Mouse (Mus musculus): Measurements from ENCODE around the gene Folr2.

Gene Folr2

DNA sequence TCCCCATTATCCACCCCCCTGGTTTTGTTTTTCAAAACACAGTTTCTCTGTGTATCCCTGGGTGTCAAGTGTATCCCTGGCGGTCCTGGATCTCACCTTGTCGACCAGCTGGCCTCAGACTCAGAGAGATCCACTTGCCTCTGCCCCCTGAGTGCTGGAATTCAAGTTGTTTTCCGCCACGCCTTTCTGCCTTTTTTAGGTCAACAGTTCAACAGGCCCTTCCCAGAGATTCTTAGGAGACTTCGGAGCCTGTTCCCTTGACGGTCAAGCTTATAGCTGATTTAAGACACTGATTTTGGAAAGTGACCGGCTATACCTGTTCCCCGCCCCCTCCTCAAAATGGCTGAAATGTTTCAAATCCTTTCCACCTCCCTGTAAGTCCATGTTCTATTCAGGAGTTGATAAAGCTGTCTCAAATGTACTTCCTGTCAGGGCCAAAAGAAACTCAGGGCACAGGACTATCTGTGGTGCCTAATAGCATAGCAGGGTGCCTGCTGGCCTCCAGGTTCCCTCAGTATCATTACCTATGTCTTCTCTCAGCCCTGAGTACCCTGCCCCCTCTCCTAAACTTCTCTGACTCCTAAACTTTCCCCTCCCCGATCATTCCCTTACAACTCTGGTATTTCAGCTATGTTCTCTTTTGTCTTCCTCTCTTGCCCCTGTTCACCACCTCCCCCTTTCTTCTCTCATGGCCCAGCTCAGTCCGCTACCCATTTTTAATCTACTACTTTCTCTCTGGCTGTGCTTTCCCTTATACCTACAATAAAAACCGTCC lies 9.7 kb upstream of the Folr2 start:
- no peak for DNase-seq (ENCODE audit: low read depth)

DNA sequence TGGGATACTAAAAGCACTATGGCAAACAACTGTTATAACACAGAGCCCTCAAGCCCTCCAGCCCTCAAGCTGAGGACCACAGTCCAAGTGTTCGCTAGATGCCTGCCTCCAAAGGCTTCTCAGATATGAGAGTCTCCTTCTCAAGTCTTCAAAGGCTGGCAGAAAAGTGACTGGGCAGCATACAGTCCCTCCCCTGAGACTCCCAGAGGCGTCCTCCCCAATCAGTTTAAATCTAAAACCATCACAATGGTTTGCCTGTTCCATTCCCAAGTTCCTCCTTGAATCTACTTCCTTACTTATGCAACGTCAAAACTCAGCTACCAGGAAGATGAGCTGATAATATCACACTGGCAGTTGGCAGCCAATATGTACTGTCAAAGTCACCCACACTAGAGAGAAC lies 6.4 kb upstream of the Folr2 start, which contains the start of gene Anapc15:
Gene Anapc15, plus strand, starts transcription at position 301 of the 400 bp plus-strand sequence.
- DNase-seq (ENCODE audit: low read depth), result no peak

DNA sequence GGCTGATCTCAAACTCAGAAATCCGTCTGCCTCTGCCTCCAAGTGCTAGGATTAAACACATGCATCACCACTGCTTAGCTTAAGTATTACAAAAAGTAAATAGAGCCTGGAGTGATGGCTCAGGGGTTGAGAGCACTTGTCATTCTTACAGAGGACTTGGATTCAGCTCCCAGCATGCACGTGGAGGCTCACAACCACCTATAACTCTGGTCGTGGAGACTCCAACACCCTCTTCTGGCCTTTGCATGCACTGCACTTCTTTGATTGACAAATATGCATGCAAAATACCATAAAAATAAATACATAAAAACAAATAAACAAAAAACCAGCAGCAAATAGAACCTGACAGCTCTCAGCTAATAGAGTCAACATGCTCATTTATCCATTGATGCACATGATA lies 5.3 kb upstream of the Folr2 start:
- no peak for DNase-seq (ENCODE audit: low read depth)

DNA sequence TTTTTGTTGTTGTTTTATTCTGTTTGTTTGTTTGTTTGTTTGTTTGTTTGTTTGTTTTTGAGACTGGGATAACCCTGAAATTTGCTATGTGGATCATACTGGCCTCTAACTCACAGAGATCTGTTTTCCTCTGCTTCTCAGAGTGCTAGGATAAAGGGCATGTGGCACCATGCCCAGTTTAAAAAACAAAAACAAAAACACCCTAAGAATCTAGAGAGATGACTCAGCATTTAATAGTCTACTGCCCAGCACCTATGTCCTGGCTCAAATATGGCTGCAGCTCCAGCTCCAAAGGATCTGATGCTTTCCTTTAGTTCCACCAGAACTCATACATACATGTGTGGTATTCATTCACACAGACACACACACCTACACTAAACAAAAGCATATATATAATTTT lies 4.0 kb upstream of the Folr2 start:
- DNase-seq (ENCODE audit: low read depth), result no peak

DNA sequence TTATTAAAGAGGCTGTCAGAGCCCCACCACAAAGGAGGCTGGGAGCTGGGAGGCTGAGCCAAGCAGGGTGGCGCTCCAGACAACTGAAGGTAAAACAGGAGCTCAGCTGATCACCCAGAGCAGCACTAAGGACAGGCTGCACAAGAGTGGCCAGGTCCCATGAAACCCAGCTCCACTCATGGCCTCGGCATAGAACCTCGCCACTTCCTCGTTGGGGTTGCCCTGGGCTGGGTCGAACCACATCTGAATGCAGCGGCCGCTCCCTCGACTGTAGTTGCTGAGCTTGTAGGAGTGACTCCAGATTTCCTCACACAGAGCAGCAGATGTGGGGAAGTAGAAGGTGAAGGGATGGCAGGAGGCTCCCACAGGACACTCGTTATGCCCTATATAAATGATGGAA lies 1.4 kb upstream of the Folr2 start:
- DNase-seq (ENCODE audit: low read depth), result no peak

DNA sequence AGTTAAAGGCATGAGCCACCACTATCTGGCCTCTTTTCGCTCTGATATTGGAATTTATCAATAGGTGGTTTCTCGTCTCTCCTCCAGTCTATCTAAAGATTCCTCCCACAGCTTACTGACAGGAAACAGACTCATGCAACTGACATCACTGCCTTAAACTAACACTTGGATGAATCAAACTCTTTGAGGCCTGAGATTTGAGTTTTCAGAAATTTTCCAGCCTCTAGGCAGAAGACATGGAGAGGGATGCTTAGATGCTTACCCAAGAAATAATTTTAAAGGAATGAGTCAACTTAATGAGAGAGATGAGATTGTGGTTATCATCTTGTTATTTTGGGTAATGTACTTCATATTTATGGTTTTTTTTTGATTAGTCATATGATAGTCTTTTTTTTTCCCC lies 3.2 kb downstream of the Folr2 start:
- DNase-seq (ENCODE audit: low read depth), result no peak

DNA sequence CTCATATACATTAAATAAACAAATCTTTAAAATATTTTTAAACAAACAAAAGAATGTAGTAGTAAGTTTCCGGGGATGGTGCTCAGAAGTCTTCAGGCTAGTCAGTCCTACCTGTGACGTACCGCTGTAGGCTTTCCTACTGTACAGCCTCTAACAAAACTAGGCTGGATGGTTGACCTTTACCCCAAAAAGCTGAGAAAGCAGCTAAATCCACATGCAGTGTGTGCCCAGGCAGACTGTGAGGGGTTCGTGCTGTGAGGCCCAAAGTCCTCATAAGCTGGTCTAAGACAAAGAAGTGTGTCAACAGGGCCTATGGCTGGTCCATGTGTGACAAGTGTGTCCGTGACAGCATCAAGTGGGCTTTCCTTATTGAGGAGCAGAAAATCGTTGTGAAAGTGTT lies 4.1 kb downstream of the Folr2 start:
- DNase-seq (ENCODE audit: low read depth), result no peak

DNA sequence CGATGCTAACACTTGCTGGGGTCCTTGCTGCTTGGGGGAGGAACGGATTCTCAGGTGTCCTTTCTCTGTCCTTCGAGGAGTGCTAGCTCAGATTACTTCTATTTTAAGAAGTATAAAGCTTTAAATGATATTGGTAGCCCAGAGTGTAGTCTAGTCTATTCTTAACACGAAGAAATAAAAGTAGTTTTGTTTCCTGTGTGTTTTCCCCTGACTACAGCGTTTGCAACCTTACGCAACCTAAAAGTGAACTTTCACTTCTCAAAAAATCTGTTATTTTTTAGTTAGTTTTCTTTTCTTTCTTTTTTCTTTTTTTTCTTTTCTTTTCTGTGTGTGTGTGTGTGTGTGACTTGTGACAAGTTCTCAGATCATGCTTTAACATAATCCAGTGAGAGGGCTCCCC lies 5.3 kb downstream of the Folr2 start:
- DNase-seq (ENCODE audit: low read depth), result no peak

DNA sequence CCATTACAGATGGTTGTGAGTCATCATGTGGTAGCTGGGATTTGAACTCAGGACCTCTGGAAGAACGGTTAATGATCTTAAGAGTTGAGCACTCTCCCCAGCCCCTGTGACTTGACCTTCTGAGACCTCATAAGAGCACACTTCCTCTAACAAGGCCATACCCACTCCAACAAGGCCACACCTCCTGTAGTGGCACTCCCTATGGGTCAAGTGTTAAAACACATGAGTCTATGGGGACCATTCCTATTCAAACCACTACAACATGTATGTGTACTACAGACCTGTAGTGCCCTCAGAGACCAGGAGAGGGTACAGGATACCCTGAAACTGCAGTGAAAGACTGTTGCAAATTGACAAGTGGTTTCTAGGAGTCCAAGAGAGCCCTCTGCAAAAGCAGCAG lies 9.1 kb downstream of the Folr2 start:
- DNase-seq (ENCODE audit: low read depth), result no peak

DNA sequence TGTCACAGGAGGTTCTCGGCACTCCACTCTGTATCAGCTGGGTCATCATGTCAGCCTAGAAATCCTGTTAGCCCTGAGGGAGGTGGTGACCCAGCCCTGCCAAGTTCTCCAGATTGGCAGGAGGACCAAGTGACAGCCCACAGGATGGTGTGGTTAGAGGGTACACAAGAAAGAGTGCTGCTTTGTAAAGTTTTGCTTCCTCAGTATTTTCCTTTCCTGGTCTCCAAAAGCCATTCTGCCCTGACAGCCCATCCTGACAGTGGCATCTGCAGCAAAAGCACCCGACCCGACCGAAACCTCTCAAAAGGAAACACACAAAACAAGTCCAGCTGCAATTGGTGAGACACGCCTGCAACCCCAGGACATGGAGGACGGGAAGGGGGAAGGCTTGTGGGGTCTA lies 12.8 kb downstream of the Folr2 start:
- DNase-seq (ENCODE audit: low read depth), result no peak

DNA sequence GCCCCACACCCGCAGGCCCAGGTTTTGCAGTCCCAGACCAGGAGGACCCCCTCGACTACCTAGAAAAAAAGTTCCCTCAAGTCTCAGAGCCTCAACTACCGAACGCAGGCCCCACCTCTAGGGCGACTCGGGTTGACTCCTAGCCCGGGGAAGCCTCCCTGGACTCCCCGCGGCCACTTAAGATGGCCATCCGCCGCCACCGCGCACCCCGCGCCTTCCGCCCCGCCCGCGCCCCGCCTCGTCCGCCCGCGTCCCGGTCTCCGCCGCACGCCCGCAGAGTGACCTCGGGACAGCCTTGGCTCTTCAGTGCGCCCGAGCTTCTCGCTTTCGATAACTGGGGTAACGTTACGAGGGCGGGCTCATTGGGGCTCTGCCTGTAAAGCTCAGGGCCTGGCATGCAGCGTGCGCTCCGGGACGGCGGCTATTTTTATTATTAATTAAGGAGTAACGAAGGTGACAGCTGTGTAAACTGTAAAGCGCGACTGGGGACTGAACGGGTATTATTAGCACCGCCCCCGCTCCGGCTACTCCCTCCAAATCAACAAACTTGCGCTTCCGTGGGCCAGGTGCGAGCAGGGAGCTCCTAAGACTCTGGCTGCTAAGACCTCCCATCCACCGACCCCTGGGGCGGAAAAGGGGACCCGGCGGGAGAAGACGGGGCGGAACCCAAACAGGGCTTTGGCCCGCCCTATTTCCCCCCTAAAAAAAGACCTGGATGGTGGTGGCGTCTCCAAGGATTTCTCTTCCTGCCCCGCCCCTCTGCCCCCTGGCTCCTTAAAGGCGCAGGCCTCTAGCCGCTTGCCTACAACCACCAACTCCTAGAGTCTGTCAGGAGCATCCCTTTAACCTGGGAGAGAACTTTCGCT lies 19.2 kb downstream of the Folr2 start, which contains the start of gene Inppl1:
Gene Inppl1, minus strand, starts transcription at position 624 of the 866 bp plus-strand sequence.
- DNase-seq (ENCODE audit: low read depth), result no peak

DNA sequence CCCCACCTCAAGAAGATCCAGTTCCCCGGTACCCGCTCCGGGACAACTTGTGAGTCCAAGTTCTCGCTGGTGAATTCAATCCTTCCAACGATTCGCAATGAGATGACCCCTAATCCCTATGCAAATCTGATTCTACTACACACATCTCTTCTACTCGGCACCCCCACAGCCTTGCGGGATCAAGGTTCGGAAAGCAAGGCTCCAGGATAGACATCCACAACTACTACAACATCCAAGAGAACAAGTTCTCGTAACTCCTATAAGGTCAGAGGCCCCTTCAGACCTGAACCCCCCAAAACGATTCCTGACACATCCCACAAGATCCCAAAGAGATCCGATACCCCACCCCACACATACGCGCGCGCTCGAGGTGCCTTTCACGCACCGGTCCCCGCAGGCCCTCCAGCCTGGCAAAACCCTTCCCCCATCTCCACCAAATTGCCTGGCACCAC lies 19.8 kb downstream of the Folr2 start:
- no peak for DNase-seq (ENCODE audit: low read depth)

DNA sequence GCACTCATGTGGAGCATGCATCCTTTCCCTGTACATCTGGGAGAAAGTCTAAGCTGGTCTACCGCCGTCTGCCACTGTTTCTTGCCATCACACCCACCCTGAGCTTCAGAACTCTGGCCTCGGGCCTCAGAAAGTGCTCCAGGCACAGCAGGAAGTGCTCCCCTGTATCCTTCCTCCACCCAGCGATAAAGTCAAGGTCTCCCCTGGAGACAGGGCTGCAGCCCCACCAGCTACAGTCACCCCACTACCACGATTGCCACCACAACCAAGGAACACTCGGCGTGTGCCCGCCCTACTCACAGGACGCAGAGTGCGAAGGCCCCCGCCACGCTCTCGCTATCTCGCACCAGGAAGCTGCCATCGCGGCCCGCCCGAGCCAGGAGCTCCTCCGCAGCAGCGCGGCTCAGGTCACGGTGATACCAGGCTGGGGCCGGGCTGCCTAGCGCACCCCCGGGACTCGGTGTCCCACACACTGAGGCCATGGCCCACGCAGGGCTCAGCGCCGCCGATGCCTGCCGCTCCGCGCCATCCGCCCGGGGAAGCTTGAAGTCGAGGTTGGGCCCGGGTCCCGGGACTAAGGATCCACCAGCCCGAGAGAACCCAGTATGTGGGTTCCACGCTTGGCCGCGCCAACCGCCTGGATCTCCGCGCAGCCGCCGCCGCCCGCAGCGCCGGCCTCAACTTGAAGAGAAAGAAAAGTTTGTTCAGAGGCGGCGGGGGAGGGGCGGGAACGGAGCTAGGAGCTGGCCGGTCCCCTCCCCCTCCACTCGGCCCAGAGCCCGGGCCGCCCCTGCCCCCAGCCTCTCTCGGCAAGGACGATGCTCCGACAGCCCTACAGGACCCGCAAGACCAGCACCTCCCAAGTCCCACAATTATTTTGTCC lies 20.5 kb downstream of the Folr2 start:
- no peak for DNase-seq (ENCODE audit: low read depth)

DNA sequence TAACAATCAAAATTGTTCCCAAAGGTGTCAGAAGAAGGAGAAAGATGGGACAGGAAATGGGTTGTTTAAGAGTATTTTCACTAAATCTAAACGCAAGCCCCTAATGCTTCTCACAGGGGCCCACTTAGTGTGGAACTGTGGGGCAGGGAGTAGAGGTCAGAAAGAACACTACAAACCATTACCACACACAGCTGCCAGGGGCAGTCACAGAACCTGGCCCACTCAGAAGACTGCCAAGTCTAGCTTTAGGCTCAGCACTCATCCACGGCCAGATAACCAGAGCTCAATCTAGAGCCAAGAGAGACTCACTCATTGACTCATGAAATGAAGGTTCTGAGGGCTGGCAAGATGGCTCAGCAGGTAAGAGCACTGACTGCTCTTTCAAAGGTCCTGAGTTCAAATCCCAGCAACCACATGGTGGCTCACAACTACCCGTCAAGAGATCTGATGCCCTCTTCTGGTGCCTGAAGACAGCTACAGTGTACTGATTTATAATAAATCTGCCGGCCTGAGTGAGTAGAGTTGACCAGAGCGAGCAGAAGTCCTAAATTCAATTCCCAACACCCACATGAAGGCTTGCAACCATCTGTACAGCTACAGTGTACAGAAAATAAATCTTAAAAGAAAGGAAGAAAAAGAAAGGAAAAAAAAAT lies 21.4 kb downstream of the Folr2 start:
- no peak for DNase-seq (ENCODE audit: low read depth)

DNA sequence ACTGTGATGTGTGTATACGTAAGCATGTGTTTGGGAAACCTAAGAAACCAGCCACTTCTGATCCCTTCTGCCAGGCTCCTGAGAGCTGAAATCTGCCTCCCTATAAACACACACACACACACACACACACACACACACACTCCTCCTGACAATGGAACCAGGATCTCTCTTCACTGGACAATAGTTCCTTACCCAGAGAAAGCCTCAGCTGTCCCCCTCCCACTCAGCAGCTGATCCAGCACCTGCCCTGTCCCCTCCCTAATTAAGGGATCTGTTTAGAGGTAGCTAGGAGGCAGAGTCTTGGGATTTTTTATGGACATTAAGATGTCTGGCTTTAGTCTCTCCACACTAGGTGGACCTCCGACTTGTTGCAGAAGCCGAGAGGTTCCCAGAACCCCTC lies 22.1 kb downstream of the Folr2 start:
- no peak for DNase-seq (ENCODE audit: low read depth)

DNA sequence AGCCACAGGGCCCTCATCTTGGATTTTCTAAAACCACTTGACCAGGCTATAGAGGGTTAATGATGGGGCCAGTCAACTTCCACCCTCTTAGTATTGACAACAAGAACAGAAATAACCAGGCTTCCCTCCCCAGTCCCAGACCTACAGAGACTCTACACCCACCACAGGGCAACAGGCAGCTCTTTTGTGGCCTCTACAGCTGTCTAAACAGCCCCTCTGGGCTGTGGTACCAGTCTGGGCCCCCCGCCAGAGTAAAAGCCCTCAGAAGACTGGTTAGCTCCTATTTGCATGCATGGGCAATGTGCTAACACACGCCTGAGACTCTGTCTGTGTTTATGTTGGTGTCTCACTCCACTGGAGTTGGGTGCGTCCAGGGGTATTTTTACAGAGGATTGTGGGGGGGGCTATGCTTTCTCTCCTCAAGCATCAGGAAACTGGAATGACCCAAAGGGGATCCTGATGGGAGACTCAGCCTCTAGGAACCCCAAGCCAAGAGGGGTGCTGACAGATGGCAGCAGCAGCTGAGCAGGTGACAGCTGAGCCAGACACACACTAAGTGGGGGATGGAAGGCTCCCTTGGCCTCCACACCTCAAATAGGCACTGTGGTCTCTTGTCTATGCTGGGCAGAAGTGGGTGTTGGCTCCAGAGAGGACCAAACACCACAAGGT lies 22.9 kb downstream of the Folr2 start:
- no peak for DNase-seq (ENCODE audit: low read depth)

DNA sequence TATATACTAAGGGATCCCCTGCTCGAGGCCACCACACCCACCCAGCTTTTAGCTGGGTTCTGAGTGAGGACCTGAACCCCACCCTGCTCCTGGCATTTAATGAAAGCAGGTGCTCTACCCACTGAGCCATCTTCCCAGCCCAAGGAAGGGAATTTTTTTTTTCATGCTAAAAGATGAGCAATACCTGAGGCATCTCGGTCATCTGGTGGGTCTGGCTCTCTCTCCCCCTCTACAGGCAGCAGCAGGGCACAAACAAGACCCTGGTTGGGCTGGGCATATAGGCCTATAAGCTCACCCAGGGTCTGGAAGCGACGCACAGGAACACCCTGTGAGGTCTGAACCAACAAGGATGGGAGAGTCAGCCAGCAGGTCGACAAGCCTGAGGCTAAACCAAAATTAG lies 23.6 kb downstream of the Folr2 start:
- DNase-seq (ENCODE audit: low read depth), result no peak

DNA sequence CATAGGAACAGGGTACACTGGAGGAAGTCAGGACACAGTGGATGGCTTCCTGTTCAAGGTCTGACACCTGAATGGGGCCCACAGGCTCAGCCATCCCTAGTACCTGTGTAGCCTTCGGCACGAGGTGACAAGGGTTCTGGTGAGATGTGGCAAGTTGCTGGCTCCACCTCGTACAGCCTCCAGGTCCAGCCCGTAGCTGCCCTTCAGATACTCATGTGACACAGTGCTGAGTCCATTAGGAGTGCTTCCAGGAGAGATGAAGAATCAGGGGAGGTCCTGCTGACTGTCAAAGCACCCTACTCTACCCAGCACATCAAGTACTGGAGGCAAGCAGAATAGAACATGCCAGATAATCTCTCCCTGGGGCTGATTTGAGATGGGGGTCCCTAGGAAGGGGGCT lies 24.6 kb downstream of the Folr2 start:
- no peak for DNase-seq (ENCODE audit: low read depth)

DNA sequence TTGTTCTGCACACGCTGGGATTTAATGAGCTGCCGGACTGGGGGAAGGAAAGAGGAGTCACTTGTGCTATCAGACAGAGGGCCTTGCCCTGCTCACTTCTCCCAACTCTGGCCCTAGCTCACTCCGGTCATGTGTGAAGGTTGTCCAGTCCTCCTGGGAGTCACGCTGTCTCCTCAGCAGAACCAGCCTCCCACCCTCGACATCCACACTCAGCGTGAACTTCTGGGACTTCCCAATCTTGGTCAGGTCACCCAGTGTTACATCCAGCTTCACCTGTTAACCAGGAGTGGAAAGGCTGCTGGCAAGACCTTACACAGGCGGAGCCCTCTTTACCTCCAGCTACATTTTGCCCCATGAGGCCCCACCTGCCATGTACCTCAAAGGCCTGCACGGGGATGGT lies 25.6 kb downstream of the Folr2 start:
- DNase-seq (ENCODE audit: low read depth), result no peak

DNA sequence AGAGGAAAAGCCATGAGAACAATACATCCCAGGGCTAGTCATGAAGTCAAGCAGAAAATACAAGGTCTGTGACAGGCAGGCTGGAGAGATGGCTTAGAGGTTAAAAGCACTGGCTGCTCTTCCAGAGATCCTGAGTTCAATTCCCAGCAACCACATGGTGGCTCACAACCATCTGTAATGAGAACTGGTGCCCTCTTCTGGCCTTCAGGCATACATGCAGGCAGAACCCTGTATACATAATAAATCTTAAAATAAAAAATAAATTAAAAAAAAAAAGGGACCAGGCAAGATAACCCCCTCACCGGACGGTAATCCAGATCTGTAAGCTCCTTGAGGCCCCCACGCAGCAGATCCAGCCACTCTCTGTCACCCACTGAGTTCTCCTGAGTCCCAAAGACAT lies 26.6 kb downstream of the Folr2 start:
- DNase-seq (ENCODE audit: low read depth), result no peak

All from c-Kit-positive CD71-negative TER-119-negative erythroid progenitor cells, embryonic 14.5 days (primary cell).